Mouse (Mus musculus): Measurements from ENCODE around the gene Srp14. TPM values are rescaled to one million over a fixed set of nuclear protein-coding genes. Genes with fewer than 3 reads are reported as not detected.
A peak's percentile ranks its signal among the peaks of the same experiment; 100 is the strongest.

The Srp14 gene
- polyA plus RNA-seq, 1 experiment: 70.5 TPM

GRCm38 (mm10) chr2:118445696-118446674, 33.5 kb downstream of the Srp14 start:
- 71% methylated on average over 13 of the region's 13 CpGs for WGBS
- no peak for DNase-seq
- H3K4me1 ChIP-seq (ENCODE audit: control insufficient read depth, insufficient read depth, low read length): no peaks in the 10 kb centered on the region
- TF ChIP-seq CTCF (IDR thresholded peaks at IDR 0.05; ENCODE audit: insufficient read depth, low read length) (no peak), POLR2A (IDR thresholded peaks at IDR 0.05; ENCODE audit: borderline replicate concordance, extremely low read depth, low read depth, low read length) (no peak)
- no peak overlapping the region for H3K4me3 ChIP-seq (replicated peaks; ENCODE audit: extremely low read depth, low read depth, low read length)

- Histone ChIP-seq H3K4me1 (ENCODE audit: control insufficient read depth, insufficient read depth, low read length) (no peaks in the 10 kb centered on the region), H3K4me3 (replicated peaks; ENCODE audit: extremely low read depth, low read depth, low read length) (no peak overlapping the region)
- TF ChIP-seq CTCF (IDR thresholded peaks at IDR 0.05; ENCODE audit: insufficient read depth, low read length) (no peak), POLR2A (IDR thresholded peaks at IDR 0.05; ENCODE audit: borderline replicate concordance, extremely low read depth, low read depth, low read length) (no peak)
- 83% methylated on average over 4 of the region's 4 CpGs for WGBS
- DNase-seq: no peak
These were observed 36.8 kb downstream of the Srp14 start for GRCm38 (mm10) chr2:118442723-118443122.

GRCm38 (mm10) chr2:118442172-118442571, 37.3 kb downstream of the Srp14 start:
- DNase-seq: no peak
- TF ChIP-seq POLR2A (IDR thresholded peaks at IDR 0.05; ENCODE audit: borderline replicate concordance, extremely low read depth, low read depth, low read length) (no peak), CTCF (IDR thresholded peaks at IDR 0.05; ENCODE audit: insufficient read depth, low read length) (no peak)
- no peak overlapping the region for H3K4me3 ChIP-seq (replicated peaks; ENCODE audit: extremely low read depth, low read depth, low read length)
- 81% methylated on average over 5 of the region's 5 CpGs for whole genome bisulfite sequencing
- no peaks in the 10 kb centered on the region for H3K4me1 ChIP-seq (ENCODE audit: control insufficient read depth, insufficient read depth, low read length)

- 81% methylated on average over 5 of the region's 5 CpGs for WGBS
- TF ChIP-seq POLR2A (IDR thresholded peaks at IDR 0.05; ENCODE audit: borderline replicate concordance, extremely low read depth, low read depth, low read length) (no peak), CTCF (IDR thresholded peaks at IDR 0.05; ENCODE audit: insufficient read depth, low read length) (peak; percentile 62)
- DNase-seq: peak; percentile 30
- no peak overlapping the region for H3K4me3 ChIP-seq (replicated peaks; ENCODE audit: extremely low read depth, low read depth, low read length)
- no peaks in the 10 kb centered on the region for H3K4me1 ChIP-seq (ENCODE audit: control insufficient read depth, insufficient read depth, low read length)
These were observed 47.9 kb downstream of the Srp14 start for GRCm38 (mm10) chr2:118431589-118431988.

- no peak overlapping the region for H3K4me3 ChIP-seq (replicated peaks; ENCODE audit: extremely low read depth, low read depth, low read length)
- 89% methylated on average over 16 of the region's 16 CpGs for WGBS
- TF ChIP-seq POLR2A (IDR thresholded peaks at IDR 0.05; ENCODE audit: borderline replicate concordance, extremely low read depth, low read depth, low read length): no peak
- TF ChIP-seq CTCF (IDR thresholded peaks at IDR 0.05; ENCODE audit: insufficient read depth, low read length): no peak
- H3K4me1 ChIP-seq (ENCODE audit: control insufficient read depth, insufficient read depth, low read length): no peaks in the 10 kb centered on the region
- DNase-seq: no peak
These were observed 48.9 kb downstream of the Srp14 start for GRCm38 (mm10) chr2:118430630-118431029.

GRCm38 (mm10) chr2:118429297-118429696, 50.2 kb downstream of the Srp14 start:
- H3K4me1 ChIP-seq (ENCODE audit: control insufficient read depth, insufficient read depth, low read length): no peaks in the 10 kb centered on the region
- no peak for TF ChIP-seq CTCF (IDR thresholded peaks at IDR 0.05; ENCODE audit: insufficient read depth, low read length)
- TF ChIP-seq POLR2A (IDR thresholded peaks at IDR 0.05; ENCODE audit: borderline replicate concordance, extremely low read depth, low read depth, low read length): no peak
- no peak overlapping the region for H3K4me3 ChIP-seq (replicated peaks; ENCODE audit: extremely low read depth, low read depth, low read length)
- 65% methylated on average over 9 of the region's 9 CpGs for WGBS
- no peak for DNase-seq

GRCm38 (mm10) chr2:118428296-118428695, 51.2 kb downstream of the Srp14 start:
- 70% methylated on average over 6 of the region's 6 CpGs for WGBS
- no peak overlapping the region for H3K4me3 ChIP-seq (replicated peaks; ENCODE audit: extremely low read depth, low read depth, low read length)
- H3K4me1 ChIP-seq (ENCODE audit: control insufficient read depth, insufficient read depth, low read length): no peaks in the 10 kb centered on the region
- DNase-seq: no peak
- TF ChIP-seq POLR2A (IDR thresholded peaks at IDR 0.05; ENCODE audit: borderline replicate concordance, extremely low read depth, low read depth, low read length) (no peak), CTCF (IDR thresholded peaks at IDR 0.05; ENCODE audit: insufficient read depth, low read length) (no peak)

Other genes starting within 250 kb of the Srp14 start
- 0.50 and 0.60 TPM in 2 replicates for gene Fsip1, start 222.7 kb downstream of the Srp14 start, polyA plus RNA-seq (2012; rRNA removed)
- gene Gpr176, start 106.3 kb downstream of the Srp14 start, polyA plus RNA-seq (2012; rRNA removed): 0.26 and 0.31 TPM in 2 replicates
- gene Eif2ak4, start 91.1 kb downstream of the Srp14 start, polyA plus RNA-seq (2012; rRNA removed): 11.1 and 12.2 TPM in 2 replicates
- 31.5 and 35.9 TPM in 2 replicates for gene Bmf, start 70.0 kb upstream of the Srp14 start, polyA plus RNA-seq (2012; rRNA removed)
- 1.0 and 2.7 TPM in 2 replicates for gene Bub1b, start 118.5 kb upstream of the Srp14 start, polyA plus RNA-seq (2012; rRNA removed)
- gene Pak6, start 183.6 kb upstream of the Srp14 start, polyA plus RNA-seq (2012; rRNA removed): 8.2 and 11.8 TPM in 2 replicates
- gene Ankrd63, start 224.3 kb upstream of the Srp14 start, polyA plus RNA-seq (2012; rRNA removed): 5.0 and 5.4 TPM in 2 replicates
- gene Plcb2, start 248.7 kb upstream of the Srp14 start, polyA plus RNA-seq (2012; rRNA removed): 11.8 and 15.2 TPM in 2 replicates